In genomic region chr6:54771171-54771570, GRCm38 (mm10) we compare ENCODE assay signal across 9 mouse cellular contexts. TPM values are rescaled to one million over a fixed set of nuclear protein-coding genes. Genes with fewer than 3 reads are reported as not detected.
DNase-seq lines count a peak whose midpoint lies in the region; ATAC-seq and TF ChIP-seq lines count a peak whose summit lies in the region.
"Had no signal": no experiment of that assay in that cellular context is flagged by ENCODE, and none has a peak within 500 bp of the region (broad histone marks: within the 10 kb centered on the region; RNA-seq: fewer than 3 reads in every experiment).

No protein-coding gene starts in this region.

- no peak for TF ChIP-seq CTCF in lung, embryonic 14.5 days (IDR thresholded peaks at IDR 0.05; ENCODE audit: low read depth)

- H3K4me1 ChIP-seq in embryonic facial prominence, embryonic 15.5 days = 0 out of 2 replicates have a peak, but pooled peaks cover 3% of the 10 kb centered on the region
- peaks cover 21% of the 10 kb centered on the region for H3K4me1 ChIP-seq in heart, embryonic 12.5 days (replicated peaks)
- H3K4me1 ChIP-seq in lung, embryonic 14.5 days (ENCODE audit: insufficient read depth) = peaks cover 9% of the 10 kb centered on the region; the same call in 1 of the 2 replicates

- no peak overlapping the region for H3K4me3 ChIP-seq in embryonic facial prominence, embryonic 15.5 days (replicated peaks)
- no peak overlapping the region for H3K4me3 ChIP-seq in heart, embryonic 12.5 days
- H3K4me3 ChIP-seq in lung, embryonic 14.5 days (ENCODE audit: low read depth, low read length) = no peak overlapping the region

- H3K4me2 ChIP-seq in embryonic facial prominence, embryonic 15.5 days (replicated peaks) = no peak overlapping the region
- H3K4me2 ChIP-seq in heart, embryonic 12.5 days = 0 out of 2 replicates have a peak overlapping the region, but pooled peaks have one; percentile 10
- no peak overlapping the region for H3K4me2 ChIP-seq in lung, embryonic 14.5 days

- DNase-seq in kidney, postnatal 36 days = peak; percentile 29 to 36
- no peak for DNase-seq in kidney, adult 18-20 months
- peak; percentile 74 for DNase-seq in lung, embryonic 14.5 days
- DNase-seq in T-cell, adult 2 months (ENCODE audit: low spot score) = no peak
- no peak for DNase-seq in right cerebral cortex, postnatal 25 days
- DNase-seq in embryo, embryonic 10.5 days (ENCODE audit: low spot score) = no peak
- DNase-seq: kidney, adult 9 months had no signal

- WGBS in embryonic facial prominence, embryonic 15.5 days = 51% methylated on average over 8 of the region's 8 CpGs
- 44% methylated on average over 8 of the region's 8 CpGs for WGBS in heart, embryonic 12.5 days
- 63% methylated on average over 8 of the region's 8 CpGs for WGBS in lung, embryonic 14.5 days

- no peak overlapping the region for H3K27ac ChIP-seq in embryonic facial prominence, embryonic 15.5 days (replicated peaks)
- H3K27ac ChIP-seq in heart, embryonic 12.5 days (ENCODE audit: poor library complexity, severe bottlenecking) = no peak overlapping the region
- H3K27ac ChIP-seq in lung, embryonic 14.5 days (ENCODE audit: low read depth) = no peak overlapping the region

- no peaks in the 10 kb centered on the region for H3K9me3 ChIP-seq in embryonic facial prominence, embryonic 15.5 days (replicated peaks)
- H3K9me3 ChIP-seq in heart, embryonic 12.5 days (replicated peaks) = no peaks in the 10 kb centered on the region
- no peaks in the 10 kb centered on the region for H3K9me3 ChIP-seq in lung, embryonic 14.5 days (ENCODE audit: low read depth, low read length)

- no peak overlapping the region for H3K9ac ChIP-seq in embryonic facial prominence, embryonic 15.5 days
- H3K9ac ChIP-seq in heart, embryonic 12.5 days = no peak overlapping the region
- no peak overlapping the region for H3K9ac ChIP-seq in lung, embryonic 14.5 days

- peak; percentile 80 for ATAC-seq in embryonic facial prominence, embryonic 15.5 days (ENCODE audit: insufficient number of reproducible peaks, low FRiP score, low TSS enrichment, low read depth)
- peak; percentile 74; the same call in 1 of the 2 replicates for ATAC-seq in heart, embryonic 12.5 days (ENCODE audit: insufficient number of reproducible peaks, low FRiP score)
- ATAC-seq in lung, embryonic 14.5 days (ENCODE audit: insufficient read depth) = peak; percentile 71

- no peaks in the 10 kb centered on the region for H3K27me3 ChIP-seq in embryonic facial prominence, embryonic 15.5 days
- 0 out of 2 replicates have a peak, but pooled peaks cover 2% of the 10 kb centered on the region for H3K27me3 ChIP-seq in heart, embryonic 12.5 days (replicated peaks)
- no peaks in the 10 kb centered on the region for H3K27me3 ChIP-seq in lung, embryonic 14.5 days (ENCODE audit: insufficient read depth, low read length)

- H3K36me3 ChIP-seq in embryonic facial prominence, embryonic 15.5 days = no peaks in the 10 kb centered on the region
- H3K36me3 ChIP-seq in heart, embryonic 12.5 days = no peaks in the 10 kb centered on the region
- H3K36me3 ChIP-seq in lung, embryonic 14.5 days (ENCODE audit: insufficient read depth) = no peaks in the 10 kb centered on the region

RNA-seq across cellular contexts. Expression of gene Znrf2, which starts 45.5 kb away (rescaled TPM):
- 3.9 and 4.5 TPM in 2 replicates for polyA plus RNA-seq in embryonic facial prominence, embryonic 15.5 days (2015; fragmentation: Nextera tagmentation; extraction: Ambion mirVana)
- 3.0 and 3.1 TPM in 2 replicates for polyA plus RNA-seq in heart, embryonic 12.5 days (2016; fragmentation: Nextera tagmentation; extraction: Ambion mirVana)
- polyA plus RNA-seq in lung, embryonic 14.5 days (2014; fragmentation: Nextera tagmentation; extraction: Ambion mirVana) = 3.2 and 3.9 TPM in 2 replicates

Comparison
In these comparisons a context has a peak if more than half of its experiments do, and no peak if none do; other contexts are left out.
1. DNase-seq: peak in kidney, postnatal 36 days (2 of 2) and lung, embryonic 14.5 days (single experiment); none in kidney, adult 18-20 months (single experiment), T-cell, adult 2 months (single experiment), right cerebral cortex, postnatal 25 days (single experiment) and embryo, embryonic 10.5 days (single experiment).
2. Peak in every context shown above with its lines, with median percentiles within 50 percentile points of each other: ATAC-seq.